Mouse (Mus musculus): ENCODE data around the gene 4930447C04Rik.

4930447C04Rik gene

GRCm38 (mm10) chr12:72943574-72944110, 3.1 kb upstream of the 4930447C04Rik start:
- CTCF ChIA-PET: no interaction called here

GRCm38 (mm10) chr12:72942171-72942570, 1.6 kb upstream of the 4930447C04Rik start:
- CTCF ChIA-PET: no interaction called here

GRCm38 (mm10) chr12:72941398-72942051, 951 bp upstream of the 4930447C04Rik start:
- CTCF ChIA-PET: no interaction called here

- CTCF ChIA-PET: no interaction called here
Observed at GRCm38 (mm10) chr12:72940822-72941397, 336 bp upstream of the 4930447C04Rik start.

- CTCF ChIA-PET: no interaction called here
Observed at GRCm38 (mm10) chr12:72939616-72940015, 958 bp downstream of the 4930447C04Rik start, which contains the start of gene Six6. Six6 (plus strand) TSS chr12:72939892.

GRCm38 (mm10) chr12:72938600-72939490, 1.7 kb downstream of the 4930447C04Rik start:
- CTCF ChIA-PET: interaction anchor here (0.7 kb wide), 1 partner anchor 570 kb away, joined by 11 read pairs; no protein-coding TSS in a partner anchor

GRCm38 (mm10) chr12:72938176-72938575, 2.4 kb downstream of the 4930447C04Rik start:
- CTCF ChIA-PET: no interaction called here

GRCm38 (mm10) chr12:72937537-72938120, 2.9 kb downstream of the 4930447C04Rik start:
- CTCF ChIA-PET: no interaction called here

- CTCF ChIA-PET: interaction anchor here (0.6 kb wide), 1 partner anchor 36 kb away, joined by 20 read pairs; no protein-coding TSS in a partner anchor
Observed at GRCm38 (mm10) chr12:72936751-72937150, 3.8 kb downstream of the 4930447C04Rik start.

- CTCF ChIA-PET: no interaction called here
Observed at GRCm38 (mm10) chr12:72917159-72917993, 23.2 kb downstream of the 4930447C04Rik start.

- CTCF ChIA-PET: no interaction called here
Observed at GRCm38 (mm10) chr12:72854377-72855032, 86.1 kb downstream of the 4930447C04Rik start.

- CTCF ChIA-PET: no interaction called here
Observed at GRCm38 (mm10) chr12:72853406-72854076, 87.0 kb downstream of the 4930447C04Rik start.

- CTCF ChIA-PET: no interaction called here
Observed at GRCm38 (mm10) chr12:72852264-72852663, 88.3 kb downstream of the 4930447C04Rik start.

GRCm38 (mm10) chr12:72850146-72850545, 90.4 kb downstream of the 4930447C04Rik start:
- CTCF ChIA-PET: no interaction called here

- CTCF ChIA-PET: no interaction called here
Observed at GRCm38 (mm10) chr12:72847725-72848124, 92.8 kb downstream of the 4930447C04Rik start.

GRCm38 (mm10) chr12:72845946-72846345, 94.6 kb downstream of the 4930447C04Rik start:
- CTCF ChIA-PET: no interaction called here

- CTCF ChIA-PET: no interaction called here
Observed at GRCm38 (mm10) chr12:72843973-72844620, 96.5 kb downstream of the 4930447C04Rik start.

- CTCF ChIA-PET: no interaction called here
Observed at GRCm38 (mm10) chr12:72843555-72843954, 97.0 kb downstream of the 4930447C04Rik start.

GRCm38 (mm10) chr12:72843135-72843534, 97.4 kb downstream of the 4930447C04Rik start:
- CTCF ChIA-PET: no interaction called here

All from spleen, embryonic (tissue).